Mouse (Mus musculus) layer of hippocampus, postnatal 36 days (tissue): ENCODE measurements around the gene Tas2r129. TPM values are rescaled to one million over a fixed set of nuclear protein-coding genes. Genes with fewer than 3 reads are reported as not detected.
"Not testable (repeated sequence)": the region's sequence is repeated elsewhere in the genome, so short reads cannot be mapped to it uniquely, and the experiment has no call there.

Experiments
- DNase-seq, 2 experiments: peaks; one replicate each; pipeline ENCODE4 v3.0.0; 2022
- total RNA-seq, 2 experiments: library from RNA; stranded (reverse); gene quantifications; 2 replicates each; pipeline ENCODE4 v1.2.3; 2021

Gene Tas2r129
- total RNA-seq: not detected

GRCm38 (mm10) chr6:132950802-132951201 lies at the start of gene Tas2r129:
Gene Tas2r129 (plus strand): TSS chr6:132951102.
- no peak for DNase-seq

- DNase-seq: no peak
Observed at GRCm38 (mm10) chr6:132909351-132909750, 41.6 kb upstream of the Tas2r129 start, which contains the start of gene Tas2r125. Gene Tas2r125 (plus strand): TSS chr6:132909651.

GRCm38 (mm10) chr6:132941376-132941775 lies 9.5 kb upstream of the Tas2r129 start:
- not testable (repeated sequence) for DNase-seq

- no peak for DNase-seq
Observed at GRCm38 (mm10) chr6:132957819-132958218, 6.9 kb downstream of the Tas2r129 start, which contains the start of gene Tas2r131. Gene Tas2r131 (minus strand): TSS chr6:132957919.

GRCm38 (mm10) chr6:132980865-132981264 lies 30.0 kb downstream of the Tas2r129 start, which contains the start of gene Tas2r109:
Gene Tas2r109 (minus strand): TSS chr6:132980965.
- DNase-seq: no peak

Other genes with a start within 250 kb of the Tas2r129 start
- gene Tas2r122, start 239.2 kb upstream of the Tas2r129 start, total RNA-seq: not detected
- gene Tas2r115, start 213.1 kb upstream of the Tas2r129 start, total RNA-seq: not detected
- gene Tas2r124, start 196.4 kb upstream of the Tas2r129 start, total RNA-seq: not detected
- gene Tas2r102, start 189.0 kb upstream of the Tas2r129 start, total RNA-seq: not detected
- gene Tas2r136, start 172.9 kb upstream of the Tas2r129 start, total RNA-seq: not detected
- not detected for gene Tas2r117, start 148.3 kb upstream of the Tas2r129 start, total RNA-seq
- gene Tas2r123, start 104.0 kb upstream of the Tas2r129 start, total RNA-seq: not detected
- not detected for gene Tas2r116, start 95.7 kb upstream of the Tas2r129 start, total RNA-seq
- not detected for gene Tas2r110, start 83.1 kb upstream of the Tas2r129 start, total RNA-seq
- gene Tas2r113, start 58.1 kb upstream of the Tas2r129 start, total RNA-seq: not detected
- not detected for gene Tas2r125, start 41.5 kb upstream of the Tas2r129 start, total RNA-seq
- not detected for gene Tas2r131, start 6.8 kb downstream of the Tas2r129 start, total RNA-seq
- gene Tas2r109, start 29.9 kb downstream of the Tas2r129 start, total RNA-seq: not detected
- gene Tas2r103, start 86.0 kb downstream of the Tas2r129 start, total RNA-seq: not detected
- not detected for gene Tas2r140, start 104.7 kb downstream of the Tas2r129 start, total RNA-seq
- gene Smim10l1, start 153.8 kb downstream of the Tas2r129 start, total RNA-seq: 100 to 1,000 TPM in 1 of 2 experiments, 10 to 100 TPM in 1; 89.9 to 103 TPM